Mouse (Mus musculus): ENCODE measurements around the gene Med27.

- TF ChIP-seq GATA1 (IDR thresholded peaks at IDR 0.05; ENCODE audit: borderline replicate concordance, low read length) (no peak), FLI1 (IDR thresholded peaks at IDR 0.05; ENCODE audit: low read length) (no peak)
Measured at GRCm38 (mm10) chr2:29443626-29444217, 97.1 kb downstream of the Med27 start.
